Mouse (Mus musculus): ENCODE measurements around the gene Lfng. TPM values are rescaled to one million over a fixed set of nuclear protein-coding genes. Genes with fewer than 3 reads are reported as not detected.

Lfng gene
- total and polyA plus RNA-seq, 3 experiments = not detected

DNA sequence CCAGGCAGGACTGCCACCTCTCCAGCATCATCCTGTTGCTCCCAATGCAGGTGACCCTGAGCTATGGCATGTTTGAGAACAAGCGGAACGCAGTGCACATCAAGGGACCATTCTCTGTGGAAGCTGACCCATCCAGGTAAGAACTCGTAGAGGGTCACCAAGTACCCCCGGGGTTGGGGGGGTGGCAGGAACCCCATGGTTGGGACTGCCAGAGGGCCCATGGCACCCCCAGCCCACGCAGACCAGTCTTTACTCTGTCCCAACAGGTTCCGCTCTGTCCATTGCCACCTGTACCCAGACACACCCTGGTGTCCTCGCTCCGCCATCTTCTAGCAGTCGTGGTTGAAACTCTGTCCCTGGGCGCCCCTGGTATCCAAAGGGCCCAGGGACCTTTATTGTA lies 7.0 kb downstream of the Lfng start:
- no peak overlapping the region for H3K4me2 ChIP-seq (ENCODE audit: insufficient read depth, low read depth, poor library complexity, severe bottlenecking)
- dilution Hi-C loops (cut with MboI; ENCODE audit: extremely low pct_ligation_motif_present, extremely low pct_unique_long_range_greater_than_20kb, low sequenced_read_pairs) (no loop called here), in situ Hi-C loops (cut with MboI; ENCODE audit: low pct_ligation_motif_present, low pct_unique_long_range_greater_than_20kb, low sequenced_read_pairs) (no loop called here)
- no peak overlapping the region for H3K27ac ChIP-seq (ENCODE audit: insufficient read depth, low read depth)
- H3K9ac ChIP-seq (ENCODE audit: insufficient read depth, low read depth) = no peak overlapping the region
- TF ChIP-seq POLR2AphosphoS2 (IDR thresholded peaks at IDR 0.05; ENCODE audit: low read depth, low read length) (no peak), TBP (conservative IDR thresholded peaks at IDR 0.05; ENCODE audit: low read depth, low read length) (no peak), NELFE (IDR thresholded peaks at IDR 0.05; ENCODE audit: low read depth, low read length) (no peak), JUN (IDR thresholded peaks at IDR 0.05; ENCODE audit: insufficient read depth, low read depth, low read length) (no peak), ELF1 (IDR thresholded peaks at IDR 0.05; ENCODE audit: low read depth, low read length) (no peak), GABPA (IDR thresholded peaks at IDR 0.05; ENCODE audit: insufficient replicate concordance, low read depth, low read length) (no peak), ETS1 (conservative IDR thresholded peaks at IDR 0.05; ENCODE audit: low read depth, low read length) (no peak), ZNF384 (IDR thresholded peaks at IDR 0.05; ENCODE audit: low read depth, low read length) (no peak), SMC3 (IDR thresholded peaks at IDR 0.05; ENCODE audit: low read depth, low read length) (no peak), BHLHE40 (IDR thresholded peaks at IDR 0.05; ENCODE audit: low read depth, low read length) (no peak), MAZ (IDR thresholded peaks at IDR 0.05; ENCODE audit: low read depth, low read length) (no peak)
- no peaks in the 10 kb centered on the region for H3K9me3 ChIP-seq (replicated peaks; ENCODE audit: low read length)
- H3K4me3 ChIP-seq (replicated peaks in 1 of 3; ENCODE audit: low read depth in 2 of 3, low read length in 2 of 3, poor library complexity in 1 of 3) = no peak overlapping the region
- no peak for DNase-seq (ENCODE audit: extremely low read depth)
- peaks cover 17 to 27% of the 10 kb centered on the region in 2 experiments for H3K4me1 ChIP-seq (ENCODE audit: control insufficient read depth in 1 of 2, insufficient read depth in 2 of 2)
- H3K36me3 ChIP-seq (replicated peaks in 1 of 2; ENCODE audit: control insufficient read depth in 1 of 2, insufficient read depth in 1 of 2, low read length in 1 of 2) = no peaks in the 10 kb centered on the region
- peaks cover 48% of the 10 kb centered on the region for H3K27me3 ChIP-seq (replicated peaks)
- H3K79me2 ChIP-seq (replicated peaks; ENCODE audit: control insufficient read depth, extremely low read depth, insufficient read depth, poor library complexity, severe bottlenecking) = no peaks in the 10 kb centered on the region

DNA sequence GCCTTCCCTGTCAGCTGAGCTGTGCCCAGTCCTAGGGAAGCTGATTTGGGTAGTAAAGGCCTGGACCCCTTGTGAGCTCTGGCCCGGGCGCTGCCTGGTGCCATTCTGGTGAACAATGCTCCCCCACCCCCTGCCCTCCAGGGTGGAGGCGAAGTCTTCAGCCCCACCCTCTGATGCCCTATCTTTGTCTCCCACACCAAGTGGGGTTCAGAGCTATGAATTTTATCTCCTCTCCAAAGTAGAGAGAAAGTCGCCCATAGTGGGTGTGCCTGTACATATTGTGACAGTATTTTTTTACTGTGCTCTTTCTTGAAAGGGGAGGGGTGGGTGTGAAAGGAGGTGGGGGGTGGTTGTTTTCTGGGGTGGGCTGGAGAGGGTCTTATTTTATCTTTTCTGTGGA lies 7.7 kb downstream of the Lfng start:
- peaks cover 17 to 28% of the 10 kb centered on the region in 2 experiments for H3K4me1 ChIP-seq (ENCODE audit: control insufficient read depth in 1 of 2, insufficient read depth in 2 of 2)
- H3K27me3 ChIP-seq (replicated peaks) = peaks cover 41% of the 10 kb centered on the region
- no peaks in the 10 kb centered on the region for H3K79me2 ChIP-seq (replicated peaks; ENCODE audit: control insufficient read depth, extremely low read depth, insufficient read depth, poor library complexity, severe bottlenecking)
- in situ Hi-C loops (cut with MboI; ENCODE audit: low pct_ligation_motif_present, low pct_unique_long_range_greater_than_20kb, low sequenced_read_pairs) = loop anchor here (5.0 kb wide), 1 partner anchor 73 kb away; no protein-coding TSS in a partner anchor
- H3K4me2 ChIP-seq (ENCODE audit: insufficient read depth, low read depth, poor library complexity, severe bottlenecking) = no peak overlapping the region
- dilution Hi-C loops (cut with MboI; ENCODE audit: extremely low pct_ligation_motif_present, extremely low pct_unique_long_range_greater_than_20kb, low sequenced_read_pairs) = no loop called here
- no peak overlapping the region for H3K4me3 ChIP-seq (replicated peaks in 1 of 3; ENCODE audit: low read depth in 2 of 3, low read length in 2 of 3, poor library complexity in 1 of 3)
- no peaks in the 10 kb centered on the region for H3K9me3 ChIP-seq (replicated peaks; ENCODE audit: low read length)
- H3K27ac ChIP-seq (ENCODE audit: insufficient read depth, low read depth) = no peak overlapping the region
- DNase-seq (ENCODE audit: extremely low read depth) = no peak
- H3K9ac ChIP-seq (ENCODE audit: insufficient read depth, low read depth) = no peak overlapping the region
- H3K36me3 ChIP-seq (replicated peaks in 1 of 2; ENCODE audit: control insufficient read depth in 1 of 2, insufficient read depth in 1 of 2, low read length in 1 of 2) = no peaks in the 10 kb centered on the region
- TF ChIP-seq MAFK (IDR thresholded peaks at IDR 0.05; ENCODE audit: insufficient replicate concordance, low read length) = no peak
- TF ChIP-seq POLR2A (IDR thresholded peaks at IDR 0.05; ENCODE audit: low read depth, low read length) = no peak
- TF ChIP-seq ELF1 (IDR thresholded peaks at IDR 0.05; ENCODE audit: low read depth, low read length) = no peak
- TF ChIP-seq JUND (conservative IDR thresholded peaks at IDR 0.05; ENCODE audit: low read depth, low read length) = no peak

All from CH12.LX (cell line).